Mouse (Mus musculus): ENCODE results near the gene Ttc30a2.

GRCm38 (mm10) chr2:76016136-76016535, 38.2 kb upstream of the Ttc30a2 start:
- TF ChIP-seq POLR2A (IDR thresholded peaks at IDR 0.05; ENCODE audit: insufficient read depth, low read length) (no peak), EP300 (IDR thresholded peaks at IDR 0.05; ENCODE audit: insufficient read depth, low read depth, low read length) (no peak)

All from ES-Bruce4 (cell line).